Mouse (Mus musculus): Measurements from ENCODE around the gene Erg. TPM values are rescaled to one million over a fixed set of nuclear protein-coding genes. Genes with fewer than 3 reads are reported as not detected.

Erg gene
- polyA plus RNA-seq, 1 experiment from 2014 or later, result 3.4 TPM

GRCm38 (mm10) chr16:95463796-95464195 is 122.6 kb downstream of the Erg start:
- Histone ChIP-seq H3K9me3 (ENCODE audit: control insufficient read depth, low read length) (no peaks in the 10 kb centered on the region), H3K4me1 (replicated peaks; ENCODE audit: control insufficient read depth, insufficient read depth, low read length) (no peaks in the 10 kb centered on the region), H3K36me3 (ENCODE audit: control insufficient read depth, insufficient read depth, low read length) (no peaks in the 10 kb centered on the region), H3K4me2 (replicated peaks; ENCODE audit: low read depth, low read length) (no peak overlapping the region), H3K27ac (ENCODE audit: low read depth, low read length) (no peak overlapping the region), H3K9ac (ENCODE audit: low read depth, low read length) (no peak overlapping the region), H3K27me3 (ENCODE audit: control insufficient read depth, insufficient read depth, low read length) (no peaks in the 10 kb centered on the region), H3K4me3 (ENCODE audit: low read depth, low read length) (no peak overlapping the region)
- DNase-seq (ENCODE audit: low spot score) (no peak), ATAC-seq (ENCODE audit: low FRiP score) (no peak)
- WGBS, result 70% methylated on average over 6 of the region's 6 CpGs

- Histone ChIP-seq H3K4me2 (replicated peaks; ENCODE audit: low read depth, low read length) (no peak overlapping the region), H3K36me3 (ENCODE audit: control insufficient read depth, insufficient read depth, low read length) (no peaks in the 10 kb centered on the region), H3K9me3 (ENCODE audit: control insufficient read depth, low read length) (no peaks in the 10 kb centered on the region), H3K9ac (ENCODE audit: low read depth, low read length) (no peak overlapping the region), H3K27ac (ENCODE audit: low read depth, low read length) (no peak overlapping the region), H3K4me3 (ENCODE audit: low read depth, low read length) (no peak overlapping the region), H3K27me3 (ENCODE audit: control insufficient read depth, insufficient read depth, low read length) (no peaks in the 10 kb centered on the region), H3K4me1 (replicated peaks; ENCODE audit: control insufficient read depth, insufficient read depth, low read length) (no peaks in the 10 kb centered on the region)
- DNase-seq (ENCODE audit: low spot score), result no peak
- no peak for ATAC-seq (ENCODE audit: low FRiP score)
- WGBS, result 90% methylated on average over 7 of the region's 7 CpGs
Measured at GRCm38 (mm10) chr16:95461941-95462340, 124.5 kb downstream of the Erg start.

DNA sequence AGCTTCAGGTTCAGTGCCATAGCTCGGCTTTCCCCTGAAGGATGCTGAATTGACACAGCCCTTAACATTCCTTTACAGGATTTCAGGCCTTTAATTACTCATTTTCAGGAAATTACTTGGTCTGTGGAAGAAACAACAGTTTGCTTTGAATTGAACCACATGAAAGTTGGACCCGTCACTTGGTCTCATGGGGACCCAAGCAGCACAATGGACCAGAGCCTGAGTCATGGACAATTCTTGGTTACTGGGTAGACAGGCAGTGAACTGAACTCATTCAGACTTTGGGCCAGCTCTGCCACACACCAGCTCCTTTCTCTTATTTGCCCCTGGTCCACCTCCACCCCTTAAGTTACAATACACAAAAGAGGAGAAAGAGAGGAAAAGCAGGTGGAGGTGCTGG is 126.1 kb downstream of the Erg start:
- Histone ChIP-seq H3K4me1 (replicated peaks; ENCODE audit: control insufficient read depth, insufficient read depth, low read length) (no peaks in the 10 kb centered on the region), H3K36me3 (ENCODE audit: control insufficient read depth, insufficient read depth, low read length) (no peaks in the 10 kb centered on the region), H3K4me2 (replicated peaks; ENCODE audit: low read depth, low read length) (no peak overlapping the region), H3K27me3 (ENCODE audit: control insufficient read depth, insufficient read depth, low read length) (no peaks in the 10 kb centered on the region), H3K9ac (ENCODE audit: low read depth, low read length) (no peak overlapping the region), H3K9me3 (ENCODE audit: control insufficient read depth, low read length) (no peaks in the 10 kb centered on the region), H3K4me3 (ENCODE audit: low read depth, low read length) (no peak overlapping the region), H3K27ac (ENCODE audit: low read depth, low read length) (no peak overlapping the region)
- DNase-seq (ENCODE audit: low spot score) (no peak), ATAC-seq (ENCODE audit: low FRiP score) (no peak)
- WGBS, result 82% methylated on average over 2 of the region's 2 CpGs

DNA sequence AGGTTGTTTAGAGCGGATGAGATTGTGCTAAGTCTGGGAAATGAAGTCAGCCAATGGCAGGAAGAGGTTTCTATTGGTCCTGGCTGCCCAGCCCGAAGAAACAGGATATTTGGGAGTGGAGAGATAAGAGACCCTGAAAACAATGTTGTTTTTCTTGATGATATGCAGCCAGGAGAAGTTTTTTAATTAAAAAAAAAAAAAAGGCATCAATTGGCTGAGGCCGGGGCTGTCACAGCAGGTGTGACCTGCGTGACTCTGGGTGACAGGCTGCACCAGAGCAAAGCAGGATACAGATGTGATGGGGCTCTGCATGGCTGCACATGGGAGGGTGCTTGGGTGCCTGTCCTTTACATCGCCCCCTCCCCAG is 127.1 kb downstream of the Erg start:
- 78% methylated on average over 5 of the region's 5 CpGs for WGBS
- no peak for DNase-seq (ENCODE audit: low spot score)

GRCm38 (mm10) chr16:95458590-95459324 is 127.6 kb downstream of the Erg start:
- 90% methylated on average over 17 of the region's 17 CpGs for WGBS
- Histone ChIP-seq H3K36me3 (ENCODE audit: control insufficient read depth, insufficient read depth, low read length) (no peaks in the 10 kb centered on the region), H3K4me3 (ENCODE audit: low read depth, low read length) (no peak overlapping the region), H3K4me1 (replicated peaks; ENCODE audit: control insufficient read depth, insufficient read depth, low read length) (no peaks in the 10 kb centered on the region), H3K9me3 (ENCODE audit: control insufficient read depth, low read length) (no peaks in the 10 kb centered on the region), H3K9ac (ENCODE audit: low read depth, low read length) (no peak overlapping the region), H3K4me2 (replicated peaks; ENCODE audit: low read depth, low read length) (no peak overlapping the region), H3K27me3 (ENCODE audit: control insufficient read depth, insufficient read depth, low read length) (no peaks in the 10 kb centered on the region), H3K27ac (ENCODE audit: low read depth, low read length) (no peak overlapping the region)
- DNase-seq (ENCODE audit: low spot score), result no peak
- ATAC-seq (ENCODE audit: low FRiP score), result no peak

More for the DNA sequence above, 127.1 kb downstream of the Erg start:
- Histone ChIP-seq H3K27ac (ENCODE audit: low read depth, low read length) (no peak overlapping the region), H3K4me3 (ENCODE audit: low read depth, low read length) (no peak overlapping the region), H3K4me2 (replicated peaks; ENCODE audit: low read depth, low read length) (no peak overlapping the region), H3K27me3 (ENCODE audit: control insufficient read depth, insufficient read depth, low read length) (no peaks in the 10 kb centered on the region), H3K36me3 (ENCODE audit: control insufficient read depth, insufficient read depth, low read length) (no peaks in the 10 kb centered on the region), H3K4me1 (replicated peaks; ENCODE audit: control insufficient read depth, insufficient read depth, low read length) (no peaks in the 10 kb centered on the region), H3K9me3 (ENCODE audit: control insufficient read depth, low read length) (no peaks in the 10 kb centered on the region), H3K9ac (ENCODE audit: low read depth, low read length) (no peak overlapping the region)
- ATAC-seq (ENCODE audit: low FRiP score), result no peak

DNA sequence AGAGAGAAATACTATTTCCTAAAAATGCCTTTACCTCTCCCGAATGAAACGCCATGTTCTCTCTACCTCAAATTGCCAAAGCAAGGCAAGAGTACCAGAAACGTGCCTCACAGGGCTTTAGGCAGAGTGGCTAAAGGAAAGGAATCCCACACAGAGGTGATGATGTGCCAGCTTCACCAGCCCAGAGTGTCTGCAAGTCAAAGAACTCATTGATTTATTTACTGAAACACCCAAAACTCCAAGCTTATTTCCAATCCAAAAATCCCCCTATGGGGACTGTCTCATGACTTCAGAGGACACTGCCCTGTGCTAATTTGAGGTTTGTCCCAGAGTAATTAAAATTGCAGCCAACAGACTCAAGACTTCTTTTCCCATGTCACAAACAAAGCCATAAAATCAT is 129.4 kb downstream of the Erg start:
- Histone ChIP-seq H3K9ac (ENCODE audit: low read depth, low read length) (no peak overlapping the region), H3K9me3 (ENCODE audit: control insufficient read depth, low read length) (no peaks in the 10 kb centered on the region), H3K4me1 (replicated peaks; ENCODE audit: control insufficient read depth, insufficient read depth, low read length) (no peaks in the 10 kb centered on the region), H3K4me3 (ENCODE audit: low read depth, low read length) (no peak overlapping the region), H3K27ac (ENCODE audit: low read depth, low read length) (no peak overlapping the region), H3K4me2 (replicated peaks; ENCODE audit: low read depth, low read length) (no peak overlapping the region), H3K27me3 (ENCODE audit: control insufficient read depth, insufficient read depth, low read length) (no peaks in the 10 kb centered on the region), H3K36me3 (ENCODE audit: control insufficient read depth, insufficient read depth, low read length) (no peaks in the 10 kb centered on the region)
- WGBS, result 84% methylated on average over 3 of the region's 3 CpGs
- DNase-seq (ENCODE audit: low spot score), result no peak
- no peak for ATAC-seq (ENCODE audit: low FRiP score)

DNA sequence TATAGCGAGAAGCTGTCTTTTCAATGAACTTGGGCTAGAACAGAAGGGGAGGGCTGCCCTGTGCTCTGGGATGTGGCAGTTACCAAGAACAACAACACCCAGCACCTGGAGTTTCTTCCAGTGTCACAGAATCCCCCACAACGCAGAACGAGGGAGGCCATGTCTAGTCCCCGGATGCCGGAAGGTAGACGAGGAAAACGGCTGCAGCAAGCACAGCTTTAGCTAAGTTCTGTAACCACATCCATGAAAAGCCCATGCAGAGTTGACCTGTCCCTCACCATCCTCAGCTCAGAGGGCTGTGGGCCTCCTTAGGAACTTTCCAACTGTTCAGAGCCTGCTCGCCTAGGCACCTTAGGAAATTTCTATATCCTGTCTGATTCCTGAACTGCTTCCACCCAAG is 130.5 kb downstream of the Erg start:
- 90% methylated on average over 8 of the region's 8 CpGs for WGBS

GRCm38 (mm10) chr16:95455461-95455860 is 130.9 kb downstream of the Erg start:
- ATAC-seq (ENCODE audit: low FRiP score), result no peak
- H3K27ac ChIP-seq (ENCODE audit: low read depth, low read length), result no peak overlapping the region
- H3K9me3 ChIP-seq (ENCODE audit: control insufficient read depth, low read length), result no peaks in the 10 kb centered on the region
- no peaks in the 10 kb centered on the region for H3K27me3 ChIP-seq (ENCODE audit: control insufficient read depth, insufficient read depth, low read length)
- H3K4me1 ChIP-seq (replicated peaks; ENCODE audit: control insufficient read depth, insufficient read depth, low read length), result no peaks in the 10 kb centered on the region
- H3K9ac ChIP-seq (ENCODE audit: low read depth, low read length), result no peak overlapping the region
- H3K36me3 ChIP-seq (ENCODE audit: control insufficient read depth, insufficient read depth, low read length), result no peaks in the 10 kb centered on the region
- no peak overlapping the region for H3K4me3 ChIP-seq (ENCODE audit: low read depth, low read length)
- H3K4me2 ChIP-seq (replicated peaks; ENCODE audit: low read depth, low read length), result no peak overlapping the region
- 93% methylated on average over 5 of the region's 5 CpGs for WGBS
- no peak for DNase-seq (ENCODE audit: low spot score)

More for the DNA sequence above, 130.5 kb downstream of the Erg start:
- H3K9me3 ChIP-seq (ENCODE audit: control insufficient read depth, low read length), result no peaks in the 10 kb centered on the region
- no peak overlapping the region for H3K9ac ChIP-seq (ENCODE audit: low read depth, low read length)
- no peaks in the 10 kb centered on the region for H3K36me3 ChIP-seq (ENCODE audit: control insufficient read depth, insufficient read depth, low read length)
- no peaks in the 10 kb centered on the region for H3K4me1 ChIP-seq (replicated peaks; ENCODE audit: control insufficient read depth, insufficient read depth, low read length)
- no peaks in the 10 kb centered on the region for H3K27me3 ChIP-seq (ENCODE audit: control insufficient read depth, insufficient read depth, low read length)
- H3K27ac ChIP-seq (ENCODE audit: low read depth, low read length), result no peak overlapping the region
- DNase-seq (ENCODE audit: low spot score) (no peak), ATAC-seq (ENCODE audit: low FRiP score) (no peak)
- H3K4me2 ChIP-seq (replicated peaks; ENCODE audit: low read depth, low read length), result no peak overlapping the region
- H3K4me3 ChIP-seq (ENCODE audit: low read depth, low read length), result no peak overlapping the region

GRCm38 (mm10) chr16:95452411-95452810 is 134.0 kb downstream of the Erg start:
- no peaks in the 10 kb centered on the region for H3K27me3 ChIP-seq (ENCODE audit: control insufficient read depth, insufficient read depth, low read length)
- no peak overlapping the region for H3K27ac ChIP-seq (ENCODE audit: low read depth, low read length)
- H3K4me2 ChIP-seq (replicated peaks; ENCODE audit: low read depth, low read length), result no peak overlapping the region
- WGBS, result 89% methylated on average over 8 of the region's 8 CpGs
- DNase-seq (ENCODE audit: low spot score) (no peak), ATAC-seq (ENCODE audit: low FRiP score) (no peak)
- no peaks in the 10 kb centered on the region for H3K4me1 ChIP-seq (replicated peaks; ENCODE audit: control insufficient read depth, insufficient read depth, low read length)
- no peak overlapping the region for H3K4me3 ChIP-seq (ENCODE audit: low read depth, low read length)
- H3K36me3 ChIP-seq (ENCODE audit: control insufficient read depth, insufficient read depth, low read length), result no peaks in the 10 kb centered on the region
- no peaks in the 10 kb centered on the region for H3K9me3 ChIP-seq (ENCODE audit: control insufficient read depth, low read length)
- H3K9ac ChIP-seq (ENCODE audit: low read depth, low read length), result no peak overlapping the region
